Mouse (Mus musculus): ENCODE results near the gene Tsc22d3. TPM values are rescaled to one million over a fixed set of nuclear protein-coding genes. Genes with fewer than 3 reads are reported as not detected.

The Tsc22d3 gene
- polyA plus RNA-seq, 1 experiment from 2014 or later: 209 TPM

- ATAC-seq (ENCODE audit: insufficient number of reproducible peaks, insufficient read depth, low FRiP score, low read depth): no peak
- Histone ChIP-seq H3K27me3 (ENCODE audit: control insufficient read depth, insufficient read depth, low read length) (no peaks in the 10 kb centered on the region), H3K9ac (ENCODE audit: low read length) (no peak overlapping the region), H3K4me2 (ENCODE audit: low read length) (no peak overlapping the region), H3K4me1 (ENCODE audit: control insufficient read depth in 2 of 2, insufficient read depth in 2 of 2, low read length in 2 of 2) (peaks cover 6 to 20% of the 10 kb centered on the region in 2 experiments), H3K27ac (replicated peaks in 1 of 2; ENCODE audit: control insufficient read depth in 1 of 2, insufficient read depth in 1 of 2, low read depth in 2 of 2, low read length in 2 of 2) (peak overlapping the region; percentile 31 to 64), H3K36me3 (ENCODE audit: control insufficient read depth, insufficient read depth, low read length) (no peaks in the 10 kb centered on the region), H3K4me3 (ENCODE audit: control insufficient read depth in 1 of 2, insufficient read depth in 1 of 2, low read depth in 1 of 2, low read length in 2 of 2) (no peak overlapping the region), H3K9me3 (ENCODE audit: control insufficient read depth, low read length) (no peaks in the 10 kb centered on the region)
- WGBS: 80% methylated on average over 3 of the region's 3 CpGs
Measured at GRCm38 (mm10) chrX:140565212-140565611, 35.2 kb downstream of the Tsc22d3 start.

- Histone ChIP-seq H3K27ac (replicated peaks in 1 of 2; ENCODE audit: control insufficient read depth in 1 of 2, insufficient read depth in 1 of 2, low read depth in 2 of 2, low read length in 2 of 2) (peak overlapping the region; percentile 31 to 64), H3K27me3 (ENCODE audit: control insufficient read depth, insufficient read depth, low read length) (no peaks in the 10 kb centered on the region), H3K9me3 (ENCODE audit: control insufficient read depth, low read length) (no peaks in the 10 kb centered on the region), H3K9ac (ENCODE audit: low read length) (no peak overlapping the region), H3K4me1 (ENCODE audit: control insufficient read depth in 2 of 2, insufficient read depth in 2 of 2, low read length in 2 of 2) (peaks cover 6 to 20% of the 10 kb centered on the region in 2 experiments), H3K4me2 (ENCODE audit: low read length) (no peak overlapping the region), H3K4me3 (ENCODE audit: control insufficient read depth in 1 of 2, insufficient read depth in 1 of 2, low read depth in 1 of 2, low read length in 2 of 2) (no peak overlapping the region), H3K36me3 (ENCODE audit: control insufficient read depth, insufficient read depth, low read length) (no peaks in the 10 kb centered on the region)
- WGBS: 92% methylated on average over 1 of the region's 1 CpGs
- ATAC-seq (ENCODE audit: insufficient number of reproducible peaks, insufficient read depth, low FRiP score, low read depth): no peak
Measured at GRCm38 (mm10) chrX:140564777-140565176, 35.7 kb downstream of the Tsc22d3 start.

- WGBS: 43% methylated on average over 6 of the region's 6 CpGs
- no peaks in the 10 kb centered on the region for H3K9me3 ChIP-seq (ENCODE audit: control insufficient read depth, low read length)
- peak; percentile 47; the same call in 1 of the 2 replicates for ATAC-seq (ENCODE audit: insufficient number of reproducible peaks, insufficient read depth, low FRiP score, low read depth)
- H3K4me2 ChIP-seq (ENCODE audit: low read length): no peak overlapping the region; the same call in 1 of the 2 replicates
- no peaks in the 10 kb centered on the region for H3K36me3 ChIP-seq (ENCODE audit: control insufficient read depth, insufficient read depth, low read length)
- peaks cover 7 to 27% of the 10 kb centered on the region in 2 experiments for H3K4me1 ChIP-seq (ENCODE audit: control insufficient read depth in 2 of 2, insufficient read depth in 2 of 2, low read length in 2 of 2)
- no peak overlapping the region for H3K9ac ChIP-seq (ENCODE audit: low read length)
- no peaks in the 10 kb centered on the region for H3K27me3 ChIP-seq (ENCODE audit: control insufficient read depth, insufficient read depth, low read length)
- no peak overlapping the region for H3K4me3 ChIP-seq (ENCODE audit: control insufficient read depth in 1 of 2, insufficient read depth in 1 of 2, low read depth in 1 of 2, low read length in 2 of 2)
- peak overlapping the region; percentile 73 to 80 for H3K27ac ChIP-seq (replicated peaks in 1 of 2; ENCODE audit: control insufficient read depth in 1 of 2, insufficient read depth in 1 of 2, low read depth in 2 of 2, low read length in 2 of 2)
Measured at GRCm38 (mm10) chrX:140558176-140558844, 42.1 kb downstream of the Tsc22d3 start.

GRCm38 (mm10) chrX:140555965-140556364 lies 44.5 kb downstream of the Tsc22d3 start:
- H3K27me3 ChIP-seq (ENCODE audit: control insufficient read depth, insufficient read depth, low read length): no peaks in the 10 kb centered on the region
- ATAC-seq (ENCODE audit: insufficient number of reproducible peaks, insufficient read depth, low FRiP score, low read depth): no peak
- H3K4me3 ChIP-seq (ENCODE audit: control insufficient read depth in 1 of 2, insufficient read depth in 1 of 2, low read depth in 1 of 2, low read length in 2 of 2): no peak overlapping the region
- WGBS: 52% methylated on average over 2 of the region's 2 CpGs
- H3K36me3 ChIP-seq (ENCODE audit: control insufficient read depth, insufficient read depth, low read length): no peaks in the 10 kb centered on the region
- peak overlapping the region; percentile 35 to 37; a peak in 2 of 4 replicates for H3K27ac ChIP-seq (replicated peaks in 1 of 2; ENCODE audit: control insufficient read depth in 1 of 2, insufficient read depth in 1 of 2, low read depth in 2 of 2, low read length in 2 of 2)
- H3K9me3 ChIP-seq (ENCODE audit: control insufficient read depth, low read length): no peaks in the 10 kb centered on the region
- peaks cover 7 to 27% of the 10 kb centered on the region in 2 experiments for H3K4me1 ChIP-seq (ENCODE audit: control insufficient read depth in 2 of 2, insufficient read depth in 2 of 2, low read length in 2 of 2)
- no peak overlapping the region for H3K9ac ChIP-seq (ENCODE audit: low read length)
- 0 out of 2 replicates have a peak overlapping the region, but pooled peaks have one; percentile 16 for H3K4me2 ChIP-seq (ENCODE audit: low read length)

GRCm38 (mm10) chrX:140555423-140555822 lies 45.0 kb downstream of the Tsc22d3 start:
- no peak overlapping the region for H3K9ac ChIP-seq (ENCODE audit: low read length)
- 28% methylated on average over 3 of the region's 3 CpGs for WGBS
- ATAC-seq (ENCODE audit: insufficient number of reproducible peaks, insufficient read depth, low FRiP score, low read depth): no peak
- no peaks in the 10 kb centered on the region for H3K27me3 ChIP-seq (ENCODE audit: control insufficient read depth, insufficient read depth, low read length)
- H3K27ac ChIP-seq (replicated peaks in 1 of 2; ENCODE audit: control insufficient read depth in 1 of 2, insufficient read depth in 1 of 2, low read depth in 2 of 2, low read length in 2 of 2): peak overlapping the region in 1 of 2 experiments; percentile 35; a peak in 2 of 4 replicates
- H3K4me1 ChIP-seq (ENCODE audit: control insufficient read depth in 2 of 2, insufficient read depth in 2 of 2, low read length in 2 of 2): peaks cover 7 to 27% of the 10 kb centered on the region in 2 experiments
- no peak overlapping the region for H3K4me2 ChIP-seq (ENCODE audit: low read length)
- H3K9me3 ChIP-seq (ENCODE audit: control insufficient read depth, low read length): no peaks in the 10 kb centered on the region
- H3K4me3 ChIP-seq (ENCODE audit: control insufficient read depth in 1 of 2, insufficient read depth in 1 of 2, low read depth in 1 of 2, low read length in 2 of 2): no peak overlapping the region
- no peaks in the 10 kb centered on the region for H3K36me3 ChIP-seq (ENCODE audit: control insufficient read depth, insufficient read depth, low read length)

GRCm38 (mm10) chrX:140547660-140548419 lies 52.6 kb downstream of the Tsc22d3 start:
- Histone ChIP-seq H3K4me1 (ENCODE audit: control insufficient read depth in 2 of 2, insufficient read depth in 2 of 2, low read length in 2 of 2) (peaks cover 4 to 15% of the 10 kb centered on the region in 2 experiments; a peak in 3 of 4 replicates), H3K4me2 (ENCODE audit: low read length) (no peak overlapping the region), H3K36me3 (ENCODE audit: control insufficient read depth, insufficient read depth, low read length) (no peaks in the 10 kb centered on the region), H3K9me3 (ENCODE audit: control insufficient read depth, low read length) (no peaks in the 10 kb centered on the region), H3K27me3 (ENCODE audit: control insufficient read depth, insufficient read depth, low read length) (no peaks in the 10 kb centered on the region), H3K9ac (ENCODE audit: low read length) (no peak overlapping the region), H3K4me3 (ENCODE audit: control insufficient read depth in 1 of 2, insufficient read depth in 1 of 2, low read depth in 1 of 2, low read length in 2 of 2) (no peak overlapping the region), H3K27ac (replicated peaks in 1 of 2; ENCODE audit: control insufficient read depth in 1 of 2, insufficient read depth in 1 of 2, low read depth in 2 of 2, low read length in 2 of 2) (peak overlapping the region; percentile 24 to 33)
- 55% methylated on average over 7 of the region's 7 CpGs for WGBS
- ATAC-seq (ENCODE audit: insufficient number of reproducible peaks, insufficient read depth, low FRiP score, low read depth): no peak

GRCm38 (mm10) chrX:140544737-140545136 lies 55.7 kb downstream of the Tsc22d3 start:
- H3K9me3 ChIP-seq (ENCODE audit: control insufficient read depth, low read length): no peaks in the 10 kb centered on the region
- ATAC-seq (ENCODE audit: insufficient number of reproducible peaks, insufficient read depth, low FRiP score, low read depth): no peak
- 32% methylated on average over 3 of the region's 3 CpGs for WGBS
- no peak overlapping the region for H3K27ac ChIP-seq (replicated peaks in 1 of 2; ENCODE audit: control insufficient read depth in 1 of 2, insufficient read depth in 1 of 2, low read depth in 2 of 2, low read length in 2 of 2)
- H3K4me1 ChIP-seq (ENCODE audit: control insufficient read depth in 2 of 2, insufficient read depth in 2 of 2, low read length in 2 of 2): peaks cover 10 to 21% of the 10 kb centered on the region in 2 experiments; a peak in 3 of 4 replicates
- no peak overlapping the region for H3K9ac ChIP-seq (ENCODE audit: low read length)
- no peaks in the 10 kb centered on the region for H3K27me3 ChIP-seq (ENCODE audit: control insufficient read depth, insufficient read depth, low read length)
- no peak overlapping the region for H3K4me3 ChIP-seq (ENCODE audit: control insufficient read depth in 1 of 2, insufficient read depth in 1 of 2, low read depth in 1 of 2, low read length in 2 of 2)
- H3K36me3 ChIP-seq (ENCODE audit: control insufficient read depth, insufficient read depth, low read length): peaks cover 12% of the 10 kb centered on the region; the same call in 1 of the 2 replicates
- H3K4me2 ChIP-seq (ENCODE audit: low read length): no peak overlapping the region
